Mouse (Mus musculus) liver, adult 2 months (tissue): ENCODE data around the gene Ankmy2.

Experiments
- CTCF ChIP-seq: fragments of 200-500 bp; IDR thresholded peaks from 2 replicates; pipeline ENCODE4 v1.5.1; 2011; ENCODE audit warnings: low read depth, low read length, control low read depth
- POLR2A ChIP-seq: fragments of 200-500 bp; IDR thresholded peaks from 2 replicates; pipeline ENCODE4 v1.6.1; 2011; ENCODE audit warnings: low read length, control low read depth; ENCODE audit not compliant: insufficient read depth; ENCODE audit errors: extremely low read depth

DNA sequence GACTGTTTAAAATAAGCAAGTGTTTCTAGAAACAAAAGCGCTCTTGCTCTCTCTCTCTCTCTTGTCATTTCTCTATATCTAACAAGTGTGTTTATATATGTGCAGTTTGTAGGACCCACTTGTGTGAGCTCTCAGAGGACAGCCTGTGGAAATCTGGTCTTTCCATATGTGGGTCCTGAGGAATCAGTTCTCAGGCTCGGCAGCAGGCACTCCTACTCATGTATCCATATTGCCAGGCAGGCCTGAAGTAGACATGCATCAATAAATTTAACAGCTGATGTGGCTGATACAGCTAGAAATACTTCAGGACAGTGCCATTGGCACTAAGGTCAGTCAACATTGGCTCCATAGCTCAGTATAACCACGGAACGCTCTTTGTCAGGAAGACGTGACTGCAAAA lies 45.8 kb upstream of the Ankmy2 start:
- no peak for TF ChIP-seq CTCF
- no peak for TF ChIP-seq POLR2A
